Mouse (Mus musculus): Measurements from ENCODE around the gene Tctex1d1. TPM values are rescaled to one million over a fixed set of nuclear protein-coding genes. Genes with fewer than 3 reads are reported as not detected.

The Tctex1d1 gene
- total and polyA plus RNA-seq, 2 experiments = not detected

GRCm38 (mm10) chr4:102981709-102982108 is 3.3 kb downstream of the Tctex1d1 start:
- H3K79me2 ChIP-seq (ENCODE audit: control insufficient read depth, insufficient read depth, low read length) = no peaks in the 10 kb centered on the region
- H3K9ac ChIP-seq (ENCODE audit: low read depth, low read length) = no peak overlapping the region
- H3K27ac ChIP-seq (replicated peaks; ENCODE audit: insufficient read depth, low read depth, low read length) = no peak overlapping the region
- H3K4me3 ChIP-seq (ENCODE audit: insufficient read depth, low read depth, low read length) = no peak overlapping the region
- H3K36me3 ChIP-seq (ENCODE audit: control insufficient read depth, insufficient read depth, low read length) = no peaks in the 10 kb centered on the region
- WGBS = 81% methylated on average over 8 of the region's 8 CpGs
- H3K4me1 ChIP-seq (ENCODE audit: control insufficient read depth, insufficient read depth, low read length) = peaks cover 3% of the 10 kb centered on the region; the same call in 1 of the 2 replicates
- DNase-seq (ENCODE audit: extremely low read depth, low read depth, low spot score) = no peak
- TF ChIP-seq POLR2A (IDR thresholded peaks at IDR 0.05; ENCODE audit: extremely low read depth, insufficient read depth, low read length) (no peak), CTCF (IDR thresholded peaks at IDR 0.05; ENCODE audit: low read depth, low read length) (no peak)
- no peaks in the 10 kb centered on the region for H3K27me3 ChIP-seq (ENCODE audit: control insufficient read depth, insufficient read depth, low read length)

- Histone ChIP-seq H3K27me3 (ENCODE audit: control insufficient read depth, insufficient read depth, low read length) (no peaks in the 10 kb centered on the region), H3K79me2 (ENCODE audit: control insufficient read depth, insufficient read depth, low read length) (no peaks in the 10 kb centered on the region), H3K36me3 (ENCODE audit: control insufficient read depth, insufficient read depth, low read length) (no peaks in the 10 kb centered on the region), H3K4me1 (ENCODE audit: control insufficient read depth, insufficient read depth, low read length) (no peaks in the 10 kb centered on the region), H3K27ac (replicated peaks; ENCODE audit: insufficient read depth, low read depth, low read length) (no peak overlapping the region), H3K9ac (ENCODE audit: low read depth, low read length) (no peak overlapping the region), H3K4me3 (ENCODE audit: insufficient read depth, low read depth, low read length) (no peak overlapping the region)
- no peak for TF ChIP-seq POLR2A (IDR thresholded peaks at IDR 0.05; ENCODE audit: extremely low read depth, insufficient read depth, low read length)
- no peak for DNase-seq (ENCODE audit: extremely low read depth, low read depth, low spot score)
- 74% methylated on average over 7 of the region's 7 CpGs for WGBS
Measured at GRCm38 (mm10) chr4:102986173-102986572, 7.8 kb downstream of the Tctex1d1 start.

DNA sequence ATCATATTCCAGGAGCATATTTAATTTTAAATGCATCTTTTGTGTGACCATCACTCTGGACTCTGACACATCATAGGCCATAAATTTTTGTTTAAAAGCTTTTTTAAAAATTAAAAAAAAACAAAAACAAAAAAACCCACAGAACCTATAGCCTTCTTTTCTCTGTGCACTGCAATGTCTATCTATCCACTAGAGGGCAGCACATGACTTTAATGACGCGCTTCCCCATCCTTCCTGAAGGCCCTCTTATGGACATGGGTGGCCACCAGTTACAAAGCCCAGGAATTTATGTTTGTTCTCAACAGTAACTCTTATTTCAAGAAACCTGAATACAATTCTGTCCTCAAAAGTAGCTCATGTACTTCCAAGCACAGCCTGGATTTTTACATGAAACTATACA is 8.5 kb downstream of the Tctex1d1 start:
- peak; percentile 44; the same call in 1 of the 2 replicates for TF ChIP-seq CTCF (IDR thresholded peaks at IDR 0.05; ENCODE audit: low read depth, low read length)
- TF ChIP-seq POLR2A (IDR thresholded peaks at IDR 0.05; ENCODE audit: extremely low read depth, insufficient read depth, low read length) = no peak
- WGBS = 6% methylated on average over 2 of the region's 2 CpGs

GRCm38 (mm10) chr4:102987325-102987724 is 8.9 kb downstream of the Tctex1d1 start:
- TF ChIP-seq CTCF (IDR thresholded peaks at IDR 0.05; ENCODE audit: low read depth, low read length) = no peak
- TF ChIP-seq POLR2A (IDR thresholded peaks at IDR 0.05; ENCODE audit: extremely low read depth, insufficient read depth, low read length) = no peak
- Histone ChIP-seq H3K4me3 (ENCODE audit: insufficient read depth, low read depth, low read length) (no peak overlapping the region), H3K27ac (replicated peaks; ENCODE audit: insufficient read depth, low read depth, low read length) (no peak overlapping the region), H3K4me1 (ENCODE audit: control insufficient read depth, insufficient read depth, low read length) (no peaks in the 10 kb centered on the region), H3K36me3 (ENCODE audit: control insufficient read depth, insufficient read depth, low read length) (no peaks in the 10 kb centered on the region), H3K27me3 (ENCODE audit: control insufficient read depth, insufficient read depth, low read length) (no peaks in the 10 kb centered on the region), H3K9ac (ENCODE audit: low read depth, low read length) (no peak overlapping the region), H3K79me2 (ENCODE audit: control insufficient read depth, insufficient read depth, low read length) (no peaks in the 10 kb centered on the region)
- 87% methylated on average over 4 of the region's 4 CpGs for WGBS
- DNase-seq (ENCODE audit: extremely low read depth, low read depth, low spot score) = no peak

More for the DNA sequence above, 8.5 kb downstream of the Tctex1d1 start:
- no peaks in the 10 kb centered on the region for H3K36me3 ChIP-seq (ENCODE audit: control insufficient read depth, insufficient read depth, low read length)
- no peak overlapping the region for H3K4me3 ChIP-seq (ENCODE audit: insufficient read depth, low read depth, low read length)
- H3K4me1 ChIP-seq (ENCODE audit: control insufficient read depth, insufficient read depth, low read length) = no peaks in the 10 kb centered on the region
- H3K79me2 ChIP-seq (ENCODE audit: control insufficient read depth, insufficient read depth, low read length) = no peaks in the 10 kb centered on the region
- no peaks in the 10 kb centered on the region for H3K27me3 ChIP-seq (ENCODE audit: control insufficient read depth, insufficient read depth, low read length)
- H3K9ac ChIP-seq (ENCODE audit: low read depth, low read length) = no peak overlapping the region
- no peak overlapping the region for H3K27ac ChIP-seq (replicated peaks; ENCODE audit: insufficient read depth, low read depth, low read length)
- DNase-seq (ENCODE audit: extremely low read depth, low read depth, low spot score) = peak; percentile 30

- WGBS = 68% methylated on average over 2 of the region's 2 CpGs
Measured at GRCm38 (mm10) chr4:102987756-102988155, 9.3 kb downstream of the Tctex1d1 start.

DNA sequence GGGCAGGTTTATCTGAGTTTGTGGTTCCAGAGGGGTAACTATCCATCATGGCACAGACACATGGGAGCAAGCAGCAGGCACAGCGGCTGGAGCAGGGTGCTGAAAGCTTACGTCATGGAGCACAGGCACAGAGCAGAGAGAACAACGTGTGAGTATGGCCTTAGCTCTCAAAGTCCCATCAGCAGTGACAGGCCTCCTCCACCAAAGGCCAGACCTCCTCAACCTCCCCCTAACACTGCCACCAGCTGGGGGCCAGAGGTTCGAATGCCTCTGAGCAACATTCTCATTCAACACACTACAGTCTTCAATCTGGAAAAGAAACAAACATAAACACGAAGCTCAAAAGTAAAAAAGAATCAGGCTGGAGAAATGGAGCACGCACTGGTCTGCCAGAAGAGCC is 10.1 kb downstream of the Tctex1d1 start:
- H3K79me2 ChIP-seq (ENCODE audit: control insufficient read depth, insufficient read depth, low read length) = no peaks in the 10 kb centered on the region
- no peak for TF ChIP-seq CTCF (IDR thresholded peaks at IDR 0.05; ENCODE audit: low read depth, low read length)
- no peak for TF ChIP-seq POLR2A (IDR thresholded peaks at IDR 0.05; ENCODE audit: extremely low read depth, insufficient read depth, low read length)
- no peak overlapping the region for H3K9ac ChIP-seq (ENCODE audit: low read depth, low read length)
- DNase-seq (ENCODE audit: extremely low read depth, low read depth, low spot score) = no peak
- no peaks in the 10 kb centered on the region for H3K4me1 ChIP-seq (ENCODE audit: control insufficient read depth, insufficient read depth, low read length)
- H3K27me3 ChIP-seq (ENCODE audit: control insufficient read depth, insufficient read depth, low read length) = no peaks in the 10 kb centered on the region
- H3K36me3 ChIP-seq (ENCODE audit: control insufficient read depth, insufficient read depth, low read length) = no peaks in the 10 kb centered on the region
- H3K27ac ChIP-seq (replicated peaks; ENCODE audit: insufficient read depth, low read depth, low read length) = no peak overlapping the region
- H3K4me3 ChIP-seq (ENCODE audit: insufficient read depth, low read depth, low read length) = no peak overlapping the region
- 76% methylated on average over 6 of the region's 6 CpGs for WGBS

More at GRCm38 (mm10) chr4:102987756-102988155, 9.3 kb downstream of the Tctex1d1 start:
- no peak for DNase-seq (ENCODE audit: extremely low read depth, low read depth, low spot score)
- no peaks in the 10 kb centered on the region for H3K79me2 ChIP-seq (ENCODE audit: control insufficient read depth, insufficient read depth, low read length)
- H3K4me3 ChIP-seq (ENCODE audit: insufficient read depth, low read depth, low read length) = no peak overlapping the region
- H3K9ac ChIP-seq (ENCODE audit: low read depth, low read length) = no peak overlapping the region
- TF ChIP-seq CTCF (IDR thresholded peaks at IDR 0.05; ENCODE audit: low read depth, low read length) = no peak
- TF ChIP-seq POLR2A (IDR thresholded peaks at IDR 0.05; ENCODE audit: extremely low read depth, insufficient read depth, low read length) = no peak
- no peaks in the 10 kb centered on the region for H3K36me3 ChIP-seq (ENCODE audit: control insufficient read depth, insufficient read depth, low read length)
- no peaks in the 10 kb centered on the region for H3K4me1 ChIP-seq (ENCODE audit: control insufficient read depth, insufficient read depth, low read length)
- H3K27ac ChIP-seq (replicated peaks; ENCODE audit: insufficient read depth, low read depth, low read length) = no peak overlapping the region
- H3K27me3 ChIP-seq (ENCODE audit: control insufficient read depth, insufficient read depth, low read length) = no peaks in the 10 kb centered on the region

Data from liver, adult 2 months (tissue).